Mouse (Mus musculus) myocyte (in vitro differentiated cells): ENCODE results near the gene Cers6.

ENCODE experiments used
- CEBPB ChIP-seq: IDR thresholded peaks from 2 replicates; pipeline ENCODE4 v1.6.1; 2011; ENCODE audit warnings: mild to moderate bottlenecking, moderate library complexity; ENCODE audit not compliant: poor library complexity, insufficient read depth, severe bottlenecking
- E2F4 ChIP-seq: IDR thresholded peaks from one replicate; pipeline ENCODE4 v1.6.1; 2011; ENCODE audit warnings: mild to moderate bottlenecking, control low read depth, moderate library complexity; ENCODE audit not compliant: insufficient read depth
- MAX ChIP-seq: IDR thresholded peaks from one replicate; pipeline ENCODE4 v1.6.1; 2011; ENCODE audit warnings: low read depth, mild to moderate bottlenecking, control low read depth
- MYOD1 ChIP-seq, 3 experiments: IDR thresholded peaks; one replicate each; pipeline ENCODE4 v1.6.1; 2011; ENCODE audit warnings: control low read depth in 2 of 3, low read depth in 2 of 3, mild to moderate bottlenecking in 2 of 3, moderate library complexity in 1 of 3; ENCODE audit not compliant: insufficient read length in 2 of 3, control insufficient read depth in 1 of 3
- MYOG ChIP-seq, 3 experiments: IDR thresholded peaks; one replicate each; pipeline ENCODE4 v1.6.1; 2011; ENCODE audit warnings: control low read depth in 2 of 3, low read depth in 2 of 3, mild to moderate bottlenecking in 2 of 3; ENCODE audit not compliant: insufficient read length in 2 of 3, control insufficient read depth in 1 of 3, insufficient read depth in 1 of 3
- POLR2A ChIP-seq: IDR thresholded peaks from one replicate; pipeline ENCODE4 v1.6.1; 2011; ENCODE audit warnings: low read depth, mild to moderate bottlenecking, control low read depth, moderate library complexity; ENCODE audit not compliant: insufficient read length
- POLR2AphosphoS2 ChIP-seq: IDR thresholded peaks from one replicate; pipeline ENCODE4 v1.6.1; 2011; ENCODE audit warnings: low read depth, control low read depth; ENCODE audit not compliant: insufficient read length
- SRF ChIP-seq: IDR thresholded peaks from one replicate; pipeline ENCODE4 v1.6.1; 2011; ENCODE audit warnings: low read depth; ENCODE audit not compliant: control insufficient read depth, insufficient read length
- TCF12 ChIP-seq: IDR thresholded peaks from one replicate; pipeline ENCODE4 v1.6.1; 2011; ENCODE audit warnings: mild to moderate bottlenecking, control low read depth; ENCODE audit not compliant: poor library complexity, insufficient read depth, severe bottlenecking
- TCF3 ChIP-seq: IDR thresholded peaks from one replicate; pipeline ENCODE4 v1.6.1; 2011; ENCODE audit warnings: low read depth, control low read depth; ENCODE audit not compliant: insufficient read length
- USF1 ChIP-seq: IDR thresholded peaks from one replicate; pipeline ENCODE4 v1.6.1; 2011; ENCODE audit warnings: low read depth, mild to moderate bottlenecking, control low read depth, moderate library complexity

- TF ChIP-seq MAX (no peak), POLR2A (no peak), USF1 (no peak), MYOG (IDR thresholded peaks at IDR 0.05; ENCODE audit: control insufficient read depth in 1 of 3, insufficient read depth in 1 of 3, insufficient read length in 2 of 3, low read depth in 2 of 3) (no peak), POLR2AphosphoS2 (no peak), E2F4 (no peak), TCF3 (no peak), TCF12 (no peak), CEBPB (no peak), MYOD1 (IDR thresholded peaks at IDR 0.05; ENCODE audit: control insufficient read depth in 1 of 3, insufficient read length in 2 of 3, low read depth in 2 of 3) (no peak), SRF (no peak)
These were observed 24.7 kb downstream of the Cers6 start for GRCm38 (mm10) chr2:68885766-68886496.
